Mouse (Mus musculus) lung, postnatal 0 days (tissue): Measurements from ENCODE around the gene Peg3. TPM values are rescaled to one million over a fixed set of nuclear protein-coding genes. Genes with fewer than 3 reads are reported as not detected.

ENCODE experiments used
- ATAC-seq: fragments of 200-750 bp; cut with Nextera tagmentation; 2 replicates; pipeline ENCODE4 v1.8.0; 2017; ENCODE audit warnings: moderate library complexity
- DNase-seq: peaks from one replicate; pipeline ENCODE4 v3.0.0-alpha.2; 2016; ENCODE audit warnings: low spot score
- H3K27ac ChIP-seq: fragments of 300-500 bp; sonication (generic); 2 replicates; pipeline ENCODE4 v1.5.1; 2014; ENCODE audit warnings: antibody characterized with exemption, mild to moderate bottlenecking, low read length, mixed read lengths
- H3K27me3 ChIP-seq: fragments of 300-500 bp; sonication (generic); replicated peaks from 2 replicates; pipeline ENCODE4 v1.6.1; 2014; ENCODE audit warnings: low read length, mixed read lengths; ENCODE audit not compliant: insufficient read depth
- H3K36me3 ChIP-seq: fragments of 300-500 bp; sonication (generic); 2 replicates; pipeline ENCODE4 v1.6.1; 2014; ENCODE audit warnings: low read length, mixed read lengths; ENCODE audit not compliant: insufficient read depth
- H3K4me1 ChIP-seq: fragments of 300-500 bp; sonication (generic); 2 replicates; pipeline ENCODE4 v1.6.1; 2014; ENCODE audit warnings: antibody characterized with exemption, low read depth, low read length, mixed read lengths; ENCODE audit not compliant: insufficient read depth
- H3K4me2 ChIP-seq: fragments of 300-500 bp; sonication (generic); replicated peaks from 2 replicates; pipeline ENCODE4 v1.6.1; 2014; ENCODE audit warnings: low read depth, mild to moderate bottlenecking, low read length, moderate library complexity, mixed read lengths
- H3K4me3 ChIP-seq: fragments of 300-500 bp; sonication (generic); 2 replicates; pipeline ENCODE4 v1.5.1; 2014; ENCODE audit warnings: low read depth, low read length
- H3K9ac ChIP-seq: fragments of 300-500 bp; sonication (generic); replicated peaks from 2 replicates; pipeline ENCODE4 v1.6.1; 2014; ENCODE audit warnings: low read depth, mild to moderate bottlenecking
- H3K9me3 ChIP-seq: fragments of 300-500 bp; sonication (generic); 2 replicates; pipeline ENCODE4 v1.6.1; 2016; ENCODE audit warnings: low read length, mixed read lengths
- CTCF ChIP-seq: IDR thresholded peaks from 2 replicates; pipeline ENCODE4 v1.5.1; 2016; ENCODE audit warnings: antibody characterized with exemption, mild to moderate bottlenecking
- EP300 ChIP-seq: IDR thresholded peaks from 2 replicates; pipeline ENCODE4 v1.6.1; 2016; ENCODE audit warnings: antibody characterized with exemption, mild to moderate bottlenecking, control low read depth
- WGBS: fragments of 180-500 bp; shearing (Covaris S2); extraction: QIAGEN DNeasy Blood & Tissue Kit; methylation state at CpG from one replicate; pipeline ENCODE4 v1.1.7; 2014; 5-methylcytosine and 5-hydroxymethylcytosine counted together
- polyA plus RNA-seq: library from polyadenylated mRNA; unstranded; fragments of >200 nt; fragmentation: Nextera tagmentation; extraction: Ambion mirVana; gene quantifications from 2 replicates; pipeline ENCODE4 v1.2.1, GENCODE M21; 2015

Peg3 gene
- polyA plus RNA-seq, 1 experiment from 2014 or later: 55.1 TPM

DNA sequence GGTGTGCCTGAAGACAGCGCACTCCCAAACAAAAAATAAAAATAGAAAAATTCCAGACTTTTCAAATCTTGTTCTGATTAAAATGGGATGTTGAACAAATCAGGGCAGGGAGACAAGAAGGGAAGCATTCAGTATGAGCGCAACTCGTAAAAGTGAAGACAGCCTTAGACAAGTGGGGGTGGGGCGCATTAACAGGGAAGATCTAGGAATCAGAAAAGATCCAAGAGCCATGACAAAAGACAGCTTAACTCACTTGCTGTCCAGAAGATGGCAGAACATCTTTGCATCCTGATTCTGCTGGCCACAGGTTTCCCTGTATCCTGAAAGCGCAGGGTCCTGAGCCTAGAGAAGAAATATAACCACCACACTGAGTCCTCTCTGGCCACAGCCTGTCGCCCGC lies 71.6 kb downstream of the Peg3 start:
- Histone ChIP-seq H3K4me2 (no peak overlapping the region), H3K36me3 (no peaks in the 10 kb centered on the region), H3K9me3 (no peaks in the 10 kb centered on the region), H3K9ac (no peak overlapping the region), H3K27me3 (no peaks in the 10 kb centered on the region), H3K4me1 (no peaks in the 10 kb centered on the region), H3K27ac (no peak overlapping the region), H3K4me3 (no peak overlapping the region)
- TF ChIP-seq EP300: no peak
- TF ChIP-seq CTCF: no peak
- DNase-seq: no peak
- no peak for ATAC-seq
- 94% methylated on average over 7 of the region's 7 CpGs for WGBS

Other genes starting within 250 kb of the Peg3 start
- gene Olfr5, start 243.5 kb downstream of the Peg3 start, polyA plus RNA-seq: not detected in 2 replicates
- gene Olfr1347, start 230.7 kb downstream of the Peg3 start, polyA plus RNA-seq: not detected in 2 replicates
- gene Olfr1348, start 221.7 kb downstream of the Peg3 start, polyA plus RNA-seq: not detected in 2 replicates
- gene Olfr1349, start 207.5 kb downstream of the Peg3 start, polyA plus RNA-seq: not detected in 2 replicates
- gene Olfr1350, start 165.6 kb downstream of the Peg3 start, polyA plus RNA-seq: not detected in 2 replicates
- 1.0 and 1.6 TPM in 2 replicates for gene Zim1, start 34.0 kb downstream of the Peg3 start, polyA plus RNA-seq
- 0.71 and 1.1 TPM in 2 replicates for gene Usp29, start 147 bp upstream of the Peg3 start, polyA plus RNA-seq